Mouse (Mus musculus) B cell, adult (primary cell): ENCODE measurements around the gene Wnt9a. TPM values are rescaled to one million over a fixed set of nuclear protein-coding genes. Genes with fewer than 3 reads are reported as not detected.

Source experiments
- total RNA-seq: library from RNA; stranded (reverse); gene quantifications from 4 replicates; pipeline ENCODE4 v1.2.4, GENCODE M21; 2023; ENCODE audit not compliant: inconsistent age

Gene Wnt9a
- not detected in 4 replicates for total RNA-seq

GRCm38 (mm10) chr11:59306461-59307421 lies at the start of gene Wnt9a:
Wnt9a (plus strand) TSS chr11:59306928.

GRCm38 (mm10) chr11:59290702-59291303 lies 15.9 kb upstream of the Wnt9a start, which contains the start of gene Wnt3a:
Wnt3a (minus strand) TSS chr11:59290752.

GRCm38 (mm10) chr11:59375475-59375874 lies 68.7 kb downstream of the Wnt9a start, which contains the start of gene Prss38:
Prss38 (minus strand) TSS chr11:59375657.

Other genes with a start within 250 kb of the Wnt9a start
- 0.15 to 0.51 TPM (median 0.42 TPM) in 4 replicates for gene Obscn, start 170.5 kb upstream of the Wnt9a start, total RNA-seq
- gene Iba57, start 143.2 kb upstream of the Wnt9a start, total RNA-seq: 32.2 to 40.6 TPM (median 34.8 TPM) in 4 replicates
- gene Gjc2, start 123.7 kb upstream of the Wnt9a start, total RNA-seq: not detected in 4 replicates
- 30.0 to 37.8 TPM (median 34.6 TPM) in 4 replicates for gene Guk1, start 114.7 kb upstream of the Wnt9a start, total RNA-seq
- 15.0 to 17.5 TPM (median 15.9 TPM) in 4 replicates for gene Mrpl55, start 104.4 kb upstream of the Wnt9a start, total RNA-seq
- gene 2310033P09Rik, start 98.6 kb upstream of the Wnt9a start, total RNA-seq: 29.1 to 32.2 TPM (median 30.1 TPM) in 4 replicates
- 256 to 269 TPM (median 262 TPM) in 4 replicates for gene Arf1, start 78.7 kb upstream of the Wnt9a start, total RNA-seq
- gene Wnt3a, start 16.2 kb upstream of the Wnt9a start, total RNA-seq: not detected in 4 replicates
- not detected in 4 replicates for gene Prss38, start 68.7 kb downstream of the Wnt9a start, total RNA-seq
- 10.9 to 12.7 TPM (median 11.7 TPM) in 4 replicates for gene Jmjd4, start 143.1 kb downstream of the Wnt9a start, total RNA-seq
- 14.7 to 19.3 TPM (median 16.6 TPM) in 4 replicates for gene Snap47, start 144.3 kb downstream of the Wnt9a start, total RNA-seq
- gene Zfp867, start 165.5 kb downstream of the Wnt9a start, total RNA-seq: 3.0 to 5.8 TPM (median 3.8 TPM) in 4 replicates
- 14.2 to 17.7 TPM (median 15.0 TPM) in 4 replicates for gene Zkscan17, start 219.8 kb downstream of the Wnt9a start, total RNA-seq
- gene Nlrp3, start 234.6 kb downstream of the Wnt9a start, total RNA-seq: 0.72 to 2.5 TPM (median 1.2 TPM) in 4 replicates